Mouse (Mus musculus) regulatory T cell (primary cell): ENCODE measurements around the gene Gm17087.

Experiments
- in situ Hi-C: fragments of 300-600 bp; cut with MboI, MseI; formaldehyde crosslinking; loops from one replicate; pipeline ENCODE4 v1.15.1; 2025; ENCODE audit warnings: high pct_unique_total_duplicates

Gene Gm17087

DNA sequence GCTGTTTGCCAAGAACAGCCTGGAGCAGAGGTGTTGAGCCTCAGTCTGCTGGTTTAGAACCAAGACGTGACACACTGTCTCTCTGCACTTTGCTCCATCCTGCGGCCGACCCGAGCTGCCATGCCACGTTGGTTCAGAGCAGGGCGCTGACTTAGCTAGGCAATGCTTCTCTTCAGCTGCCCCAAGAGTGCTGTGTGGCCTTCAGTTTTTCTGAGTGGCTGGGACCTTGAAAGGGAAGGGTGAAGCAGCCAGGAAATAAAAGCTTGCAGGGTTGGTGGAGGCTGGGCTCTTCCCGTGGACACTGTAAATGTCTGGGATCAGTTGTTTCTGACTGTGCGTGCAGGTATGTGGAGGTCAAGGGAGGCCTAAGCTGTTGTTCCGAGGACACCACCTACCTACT lies 20.4 kb downstream of the Gm17087 start:
- in situ Hi-C loops: no loop called here

DNA sequence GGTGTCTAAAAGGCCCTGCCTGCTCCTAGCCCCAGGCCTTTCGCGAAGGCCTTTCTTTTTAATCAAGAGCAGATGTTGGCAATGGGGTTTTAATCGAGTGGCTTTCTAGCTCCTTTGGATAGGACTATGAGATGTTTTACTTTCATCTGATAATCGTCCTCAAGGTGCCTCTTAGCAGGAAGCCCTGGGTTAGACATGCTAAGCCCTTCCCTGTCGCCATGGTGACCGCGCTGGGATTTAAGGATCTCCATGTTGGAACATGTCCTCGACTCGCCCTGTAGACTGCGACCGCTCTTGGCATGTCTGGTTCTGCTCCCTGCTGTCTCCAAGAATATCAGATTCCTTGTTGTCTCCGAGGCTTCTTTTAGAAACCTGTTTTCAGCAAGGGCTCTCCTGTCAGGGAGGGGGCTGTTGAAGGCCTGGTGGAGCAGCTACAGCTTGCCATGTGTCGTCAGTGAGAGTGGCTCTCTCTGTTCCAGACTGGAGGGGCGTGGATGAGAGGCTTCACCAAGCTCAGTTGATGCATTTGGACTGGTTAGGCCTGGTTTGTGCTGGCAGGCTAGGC lies 24.7 kb downstream of the Gm17087 start:
- in situ Hi-C loops: no loop called here

DNA sequence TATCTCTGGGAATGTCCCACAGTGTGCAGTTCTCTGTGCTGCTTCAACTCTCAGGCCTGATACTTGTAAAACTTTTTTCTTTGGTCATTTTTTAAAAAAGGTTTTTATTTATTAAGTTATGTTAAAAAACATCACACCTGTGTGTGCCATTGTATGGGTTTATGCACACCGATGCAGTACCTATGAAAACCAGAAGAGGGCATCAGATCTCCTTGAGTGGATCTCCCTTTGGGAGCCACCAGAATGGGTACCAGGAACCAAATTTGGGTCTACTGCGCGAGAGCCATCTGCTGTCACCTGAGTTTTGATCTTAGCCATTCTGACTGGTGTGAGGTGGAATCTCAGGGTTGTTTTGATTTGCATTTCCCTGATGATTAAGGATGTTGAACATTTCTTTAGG lies 28.6 kb downstream of the Gm17087 start:
- in situ Hi-C loops: no loop called here

- in situ Hi-C loops: no loop called here
Measured at GRCm38 (mm10) chr17:8536522-8536921, 30.2 kb downstream of the Gm17087 start.

- in situ Hi-C loops: no loop called here
Measured at GRCm38 (mm10) chr17:8533828-8534227, 32.9 kb downstream of the Gm17087 start.

- in situ Hi-C loops: no loop called here
Measured at GRCm38 (mm10) chr17:8532609-8533008, 34.1 kb downstream of the Gm17087 start.

DNA sequence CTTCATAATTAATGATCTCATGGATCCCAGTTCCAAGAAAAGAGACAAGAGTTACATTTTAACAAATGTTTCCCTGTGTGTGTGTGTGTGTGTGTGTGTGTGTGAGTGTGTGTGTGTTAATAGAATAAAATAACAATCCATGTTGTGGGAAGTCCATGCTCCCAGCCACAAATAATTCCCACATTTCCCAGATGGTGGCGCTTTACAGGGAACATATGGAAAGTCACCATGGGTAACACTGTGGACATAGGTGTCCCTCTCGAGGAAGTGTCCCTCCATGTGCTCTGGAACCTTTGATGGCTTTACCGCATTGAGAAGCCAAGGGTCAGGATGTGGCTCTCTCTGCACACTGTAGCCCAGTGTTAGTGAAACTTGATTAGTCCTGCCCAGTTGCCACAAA lies 38.1 kb downstream of the Gm17087 start:
- in situ Hi-C loops: no loop called here

- in situ Hi-C loops: no loop called here
Measured at GRCm38 (mm10) chr17:8526815-8527261, 39.9 kb downstream of the Gm17087 start.

DNA sequence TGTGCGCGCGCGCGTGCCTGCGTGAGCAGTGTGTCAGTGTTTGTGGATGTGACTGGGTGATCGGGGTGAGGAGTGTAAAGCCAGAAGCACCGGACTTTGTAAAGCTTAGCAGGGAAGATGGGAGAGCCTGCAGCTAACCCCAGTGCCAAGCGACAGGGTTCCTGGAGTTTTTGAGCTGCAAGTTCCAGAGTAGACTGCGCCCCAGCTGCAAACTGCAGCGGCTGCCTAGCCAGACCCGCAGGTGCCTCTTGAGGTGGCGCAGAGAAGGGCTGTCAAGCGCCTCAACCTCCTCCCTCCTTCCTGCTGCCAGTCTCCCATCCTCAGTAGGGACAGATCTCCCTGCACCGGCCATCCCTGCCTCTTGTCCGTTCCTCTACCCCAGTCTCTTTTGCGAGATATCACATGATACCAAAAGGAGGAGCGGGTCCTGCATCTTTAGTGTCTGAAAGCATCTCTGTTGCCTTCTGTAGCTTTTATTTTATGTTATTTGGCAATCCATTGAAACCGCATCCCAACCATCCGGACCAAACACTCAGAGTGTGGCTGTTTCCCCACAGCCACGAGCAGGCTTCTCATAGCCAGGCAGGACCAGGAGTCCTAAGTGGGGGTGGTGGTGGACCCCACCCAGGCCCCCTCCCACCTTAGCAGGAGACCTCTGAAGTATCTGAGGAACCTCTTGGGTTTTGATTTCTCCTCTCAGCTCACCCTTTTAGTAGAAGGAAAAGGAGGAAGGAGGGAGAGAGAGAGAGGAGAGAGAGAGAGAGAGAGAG lies 40.6 kb downstream of the Gm17087 start:
- in situ Hi-C loops: no loop called here

- in situ Hi-C loops: no loop called here
Measured at GRCm38 (mm10) chr17:8525225-8525721, 41.5 kb downstream of the Gm17087 start, which contains the start of gene Pde10a. Gene Pde10a (plus strand): TSS chr17:8525372.

- in situ Hi-C loops: no loop called here
Measured at GRCm38 (mm10) chr17:8524387-8525165, 42.2 kb downstream of the Gm17087 start.

DNA sequence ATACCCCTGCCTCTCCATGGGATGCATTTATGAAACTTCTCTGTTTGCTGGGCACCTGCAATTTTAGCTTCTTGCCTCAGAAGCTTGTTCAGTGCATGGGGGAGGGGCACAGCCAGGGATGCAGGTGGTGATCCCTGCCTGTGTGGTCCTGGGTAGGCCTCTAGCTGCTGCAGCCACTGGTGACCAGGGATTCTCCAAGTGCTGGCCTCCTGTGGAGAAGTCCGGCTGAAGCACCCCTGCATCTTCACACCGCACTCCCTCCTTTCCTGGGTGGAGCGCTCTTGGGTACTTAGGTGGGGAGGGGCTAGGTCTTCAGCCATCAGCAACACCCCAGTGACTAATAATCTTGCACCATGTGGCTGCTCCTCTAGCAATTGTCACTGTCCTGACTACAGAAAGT lies 42.8 kb downstream of the Gm17087 start:
- in situ Hi-C loops: no loop called here

- in situ Hi-C loops: no loop called here
Measured at GRCm38 (mm10) chr17:8516006-8516405, 50.7 kb downstream of the Gm17087 start.
